In genomic region chr5:64692335-64692734, GRCm38 (mm10) we compare ENCODE assay signal across 22 mouse cellular contexts.
A peak's percentile ranks its signal among the peaks of the same experiment; 100 is the strongest.
DNase-seq lines count a peak whose midpoint lies in the region; ATAC-seq and TF ChIP-seq lines count a peak whose summit lies in the region.
"Had no signal": no experiment of that assay in that cellular context is flagged by ENCODE, and none has a peak within 500 bp of the region (broad histone marks: within the 10 kb centered on the region; RNA-seq: fewer than 3 reads in every experiment).

No protein-coding gene starts in this region.

- no peak for TF ChIP-seq POLR2A in MEL (IDR thresholded peaks at IDR 0.05; ENCODE audit: control insufficient read depth in 1 of 2, insufficient read depth in 1 of 2, low read depth in 1 of 2, low read length in 2 of 2, poor library complexity in 1 of 2)

- 29% methylated on average over 11 of the region's 11 CpGs for WGBS in liver, embryonic 13.5 days (ENCODE audit: insufficient replicate concordance)
- 62% methylated on average over 11 of the region's 11 CpGs for WGBS in liver, postnatal 0 days (ENCODE audit: insufficient replicate concordance)
- WGBS in midbrain, embryonic 10.5 days: 93% methylated on average over 11 of the region's 11 CpGs
- WGBS in forebrain, embryonic 16.5 days: 96% methylated on average over 11 of the region's 11 CpGs

- DNase-seq in MEL (ENCODE audit: low read depth, low spot score): peak; percentile 69
- DNase-seq in liver, embryonic 13.5 days: peak; percentile 24
- no peak for DNase-seq in liver, postnatal 0 days
- no peak for DNase-seq in midbrain, embryonic 10.5 days (ENCODE audit: low spot score)
- no peak for DNase-seq in layer of hippocampus, postnatal 25 days (ENCODE audit: extremely low spot score in 1 of 2, low spot score in 1 of 2)
- DNase-seq in spleen, postnatal 4 days (ENCODE audit: low spot score in 2 of 2): no peak
- DNase-seq: adrenal gland, adult 8-10 months; adrenal gland, postnatal 36 days; cerebellum, adult 11 months; cerebellum, adult 8-10 months; cerebellum, postnatal 14 days; gastrocnemius, postnatal 25 days; heart, postnatal 4 days had no signal

- no peaks in the 10 kb centered on the region for H3K79me2 ChIP-seq in MEL (ENCODE audit: control insufficient read depth, insufficient read depth, low read length, poor library complexity)

- H3K4me2 ChIP-seq in liver, embryonic 13.5 days: peak overlapping the region; percentile 11; the same call in 1 of the 2 replicates
- no peak overlapping the region for H3K4me2 ChIP-seq in liver, postnatal 0 days (ENCODE audit: low read depth, low read length)
- H3K4me2 ChIP-seq in forebrain, embryonic 16.5 days (ENCODE audit: low read length): no peak overlapping the region
- H3K4me2 ChIP-seq: embryonic facial prominence, embryonic 13.5 days; heart, embryonic 13.5 days; hindbrain, embryonic 12.5 days had no signal

- peaks cover 24 to 32% of the 10 kb centered on the region in 2 experiments for H3K4me1 ChIP-seq in MEL (ENCODE audit: control insufficient read depth in 1 of 2, insufficient read depth in 2 of 2, low read length in 2 of 2)
- peaks cover 39% of the 10 kb centered on the region for H3K4me1 ChIP-seq in liver, embryonic 13.5 days (replicated peaks)
- 0 out of 2 replicates have a peak, but pooled peaks cover 3% of the 10 kb centered on the region for H3K4me1 ChIP-seq in liver, postnatal 0 days (ENCODE audit: insufficient read depth)
- no peaks in the 10 kb centered on the region for H3K4me1 ChIP-seq in midbrain, embryonic 10.5 days
- 0 out of 2 replicates have a peak, but pooled peaks cover 2% of the 10 kb centered on the region for H3K4me1 ChIP-seq in forebrain, embryonic 16.5 days (replicated peaks; ENCODE audit: control insufficient read depth, insufficient read depth, low read length)
- H3K4me1 ChIP-seq: embryonic facial prominence, embryonic 13.5 days; hindbrain, embryonic 12.5 days had no signal

- H3K4me3 ChIP-seq in MEL (ENCODE audit: control insufficient read depth in 1 of 2, insufficient read depth in 1 of 2, low read depth in 2 of 2, low read length in 2 of 2): peak overlapping the region in 1 of 2 experiments; percentile 16; a peak in 1 of 4 replicates
- H3K4me3 ChIP-seq in liver, embryonic 13.5 days (replicated peaks): no peak overlapping the region
- no peak overlapping the region for H3K4me3 ChIP-seq in liver, postnatal 0 days (ENCODE audit: low read depth, low read length)
- no peak overlapping the region for H3K4me3 ChIP-seq in midbrain, embryonic 10.5 days
- H3K4me3 ChIP-seq in forebrain, embryonic 16.5 days (replicated peaks; ENCODE audit: low read length): no peak overlapping the region
- H3K4me3 ChIP-seq: embryonic facial prominence, embryonic 13.5 days; forebrain, embryonic 10.5 days; heart, embryonic 13.5 days; hindbrain, embryonic 12.5 days had no signal

- no peak; the same call in 1 of the 2 replicates for TF ChIP-seq RAD21 in MEL (IDR thresholded peaks at IDR 0.05; ENCODE audit: low read depth, low read length)

- peak overlapping the region; percentile 31; the same call in 1 of the 2 replicates for H3K9ac ChIP-seq in MEL (ENCODE audit: control insufficient read depth, low read depth, low read length, poor library complexity, severe bottlenecking)
- H3K9ac ChIP-seq in liver, embryonic 13.5 days: no peak overlapping the region
- no peak overlapping the region for H3K9ac ChIP-seq in liver, postnatal 0 days (replicated peaks)
- H3K9ac ChIP-seq in forebrain, embryonic 16.5 days (replicated peaks; ENCODE audit: low read depth, low read length): no peak overlapping the region
- H3K9ac ChIP-seq: embryonic facial prominence, embryonic 13.5 days; heart, embryonic 13.5 days; hindbrain, embryonic 12.5 days had no signal

- TF ChIP-seq CTCF in MEL (IDR thresholded peaks at IDR 0.05 in 2 of 3, conservative IDR thresholded peaks at IDR 0.05 in 1 of 3; ENCODE audit: control insufficient read depth in 1 of 3, insufficient read depth in 1 of 3, low read depth in 2 of 3, low read length in 3 of 3, poor library complexity in 1 of 3, severe bottlenecking in 1 of 3): no peak
- no peak for TF ChIP-seq CTCF in liver, postnatal 0 days (IDR thresholded peaks at IDR 0.05; ENCODE audit: low read depth)

- peak overlapping the region; percentile 93 for H3K27ac ChIP-seq in MEL (ENCODE audit: control insufficient read depth, low read depth, low read length)
- H3K27ac ChIP-seq in liver, embryonic 13.5 days: peak overlapping the region; percentile 73; the same call in 1 of the 2 replicates
- H3K27ac ChIP-seq in liver, postnatal 0 days (ENCODE audit: low read depth): 0 out of 2 replicates have a peak overlapping the region, but pooled peaks have one; percentile 11
- H3K27ac ChIP-seq in midbrain, embryonic 10.5 days (replicated peaks): no peak overlapping the region
- no peak overlapping the region for H3K27ac ChIP-seq in forebrain, embryonic 16.5 days (ENCODE audit: low read length)
- H3K27ac ChIP-seq: embryonic facial prominence, embryonic 13.5 days; forebrain, embryonic 10.5 days; heart, embryonic 13.5 days; hindbrain, embryonic 12.5 days had no signal

- no peaks in the 10 kb centered on the region for H3K27me3 ChIP-seq in MEL (ENCODE audit: control insufficient read depth in 1 of 2, insufficient read depth in 2 of 2, low read length in 2 of 2)
- H3K27me3 ChIP-seq in liver, embryonic 13.5 days: no peaks in the 10 kb centered on the region
- no peaks in the 10 kb centered on the region for H3K27me3 ChIP-seq in liver, postnatal 0 days (ENCODE audit: insufficient read depth, low read length)
- H3K27me3 ChIP-seq in midbrain, embryonic 10.5 days (ENCODE audit: low read depth, poor library complexity, severe bottlenecking): no peaks in the 10 kb centered on the region
- no peaks in the 10 kb centered on the region for H3K27me3 ChIP-seq in forebrain, embryonic 16.5 days (replicated peaks; ENCODE audit: control insufficient read depth, insufficient read depth, low read length)
- H3K27me3 ChIP-seq: embryonic facial prominence, embryonic 13.5 days; heart, embryonic 13.5 days; hindbrain, embryonic 12.5 days had no signal

- ATAC-seq in erythroid progenitor cell, adult 5-6 weeks (replicated peaks; ENCODE audit: low FRiP score, poor library complexity, severe bottlenecking): peak; percentile 61; the same call in 1 of the 2 replicates
- ATAC-seq in liver, embryonic 13.5 days (ENCODE audit: low read depth): peak; percentile 72
- ATAC-seq in liver, postnatal 0 days: no peak
- ATAC-seq in forebrain, embryonic 16.5 days: no peak
- ATAC-seq: forebrain, embryonic 14.5 days; hindbrain, embryonic 16.5 days; inflammation-experienced regulatory T-cells, adult 6 months had no signal

- H3K9me3 ChIP-seq in MEL (replicated peaks; ENCODE audit: insufficient read depth, low read length): no peaks in the 10 kb centered on the region
- no peaks in the 10 kb centered on the region for H3K9me3 ChIP-seq in liver, embryonic 13.5 days (replicated peaks)
- H3K9me3 ChIP-seq in liver, postnatal 0 days (ENCODE audit: low read length): no peaks in the 10 kb centered on the region
- H3K9me3 ChIP-seq in midbrain, embryonic 10.5 days (replicated peaks): peaks cover 6% of the 10 kb centered on the region; the same call in 1 of the 2 replicates
- H3K9me3 ChIP-seq in forebrain, embryonic 16.5 days (ENCODE audit: control insufficient read depth, low read length): no peaks in the 10 kb centered on the region
- H3K9me3 ChIP-seq: embryonic facial prominence, embryonic 13.5 days; hindbrain, embryonic 12.5 days had no signal

- TF ChIP-seq EP300 in MEL (IDR thresholded peaks at IDR 0.05; ENCODE audit: low read depth in 1 of 2, low read length in 2 of 2): peak; percentile 88 to 96
- peak; percentile 77; the same call in 1 of the 2 replicates for TF ChIP-seq EP300 in liver, postnatal 0 days (IDR thresholded peaks at IDR 0.05; ENCODE audit: low read depth)

- peaks cover 0 to 26% of the 10 kb centered on the region in 2 experiments; a peak in 2 of 4 replicates for H3K36me3 ChIP-seq in MEL (ENCODE audit: control insufficient read depth in 1 of 2, insufficient read depth in 2 of 2, low read length in 2 of 2)
- no peaks in the 10 kb centered on the region for H3K36me3 ChIP-seq in liver, embryonic 13.5 days
- H3K36me3 ChIP-seq in liver, postnatal 0 days (replicated peaks; ENCODE audit: insufficient read depth, low read length): no peaks in the 10 kb centered on the region
- H3K36me3 ChIP-seq in midbrain, embryonic 10.5 days: no peaks in the 10 kb centered on the region
- H3K36me3 ChIP-seq in forebrain, embryonic 16.5 days (ENCODE audit: control insufficient read depth, insufficient read depth): no peaks in the 10 kb centered on the region
- H3K36me3 ChIP-seq: embryonic facial prominence, embryonic 13.5 days; forebrain, embryonic 10.5 days; heart, embryonic 13.5 days; hindbrain, embryonic 12.5 days had no signal

TF ChIP-seq in MEL, 35 proteins besides CTCF, POLR2A, EP300 and RAD21 (continues in another document):
- TF ChIP-seq MYB (IDR thresholded peaks at IDR 0.05; ENCODE audit: low read depth, low read length): peak; percentile 92
- TF ChIP-seq TBP (IDR thresholded peaks at IDR 0.05; ENCODE audit: low read depth, low read length): peak; percentile 33; the same call in 1 of the 2 replicates
- no peak for TF ChIP-seq MYC (IDR thresholded peaks at IDR 0.05; ENCODE audit: low read depth, low read length)
- peak; percentile 86 for TF ChIP-seq GATA1 (IDR thresholded peaks at IDR 0.05; ENCODE audit: low read depth, low read length)
- no peak for TF ChIP-seq E2F4 (IDR thresholded peaks at IDR 0.05; ENCODE audit: borderline replicate concordance, low read depth, low read length)
- TF ChIP-seq ZKSCAN1 (IDR thresholded peaks at IDR 0.05; ENCODE audit: low read depth, low read length): no peak
- TF ChIP-seq POLR2AphosphoS2 (IDR thresholded peaks at IDR 0.05; ENCODE audit: low read length): no peak
- peak; percentile 79 for TF ChIP-seq SIN3A (IDR thresholded peaks at IDR 0.05; ENCODE audit: low read length)
- TF ChIP-seq USF1 (IDR thresholded peaks at IDR 0.05; ENCODE audit: low read depth, low read length): no peak
- TF ChIP-seq TCF12 (IDR thresholded peaks at IDR 0.05; ENCODE audit: low read depth, low read length): peak; percentile 85
- no peak for TF ChIP-seq MAFK (IDR thresholded peaks at IDR 0.05; ENCODE audit: borderline replicate concordance, low read depth, low read length)
- peak; percentile 74 for TF ChIP-seq ETS1 (IDR thresholded peaks at IDR 0.05; ENCODE audit: low read depth, low read length)
- TF ChIP-seq CHD1 (IDR thresholded peaks at IDR 0.05; ENCODE audit: low read depth, low read length): no peak
- TF ChIP-seq BHLHE40 (IDR thresholded peaks at IDR 0.05; ENCODE audit: borderline replicate concordance, low read depth, low read length): peak; percentile 53; the same call in 1 of the 2 replicates
- TF ChIP-seq UBTF (IDR thresholded peaks at IDR 0.05; ENCODE audit: borderline replicate concordance, insufficient read depth, low read depth, low read length): no peak
- peak; percentile 61; the same call in 1 of the 2 replicates for TF ChIP-seq MAX (IDR thresholded peaks at IDR 0.05; ENCODE audit: low read length)
- no peak for TF ChIP-seq ZMIZ1 (IDR thresholded peaks at IDR 0.05; ENCODE audit: low read depth, low read length)
- no peak for TF ChIP-seq JUND (IDR thresholded peaks at IDR 0.05; ENCODE audit: low read depth, low read length)

Comparison
In these comparisons a context has a peak if more than half of its experiments do, and no peak if none do; other contexts are left out.
1. DNase-seq: peak in MEL (single experiment) and liver, embryonic 13.5 days (single experiment); none in liver, postnatal 0 days (single experiment), midbrain, embryonic 10.5 days (single experiment), layer of hippocampus, postnatal 25 days (0 of 2) and spleen, postnatal 4 days (0 of 2).
2. ATAC-seq: peak in erythroid progenitor cell, adult 5-6 weeks (single experiment) and liver, embryonic 13.5 days (single experiment); none in liver, postnatal 0 days (single experiment) and forebrain, embryonic 16.5 days (single experiment).
3. H3K27ac ChIP-seq: peak in MEL (single experiment), liver, embryonic 13.5 days (single experiment) and liver, postnatal 0 days (single experiment); none in midbrain, embryonic 10.5 days (single experiment) and forebrain, embryonic 16.5 days (single experiment).